Mouse (Mus musculus) neutrophil, adult 59 days (primary cell): ENCODE measurements around the gene Olfr876. TPM values are rescaled to one million over a fixed set of nuclear protein-coding genes. Genes with fewer than 3 reads are reported as not detected.

Source experiments
- total RNA-seq, 2 experiments: library from RNA; stranded (reverse); gene quantifications; 1 replicate in 1 of 2; 2 replicates in 1 of 2; pipeline ENCODE4 v1.2.4; 2023

Gene Olfr876
- not detected for total RNA-seq

GRCm38 (mm10) chr9:37802731-37803130, at the start of gene Olfr876:
TSS of gene Olfr876 (plus strand) at chr9:37803031.

DNA sequence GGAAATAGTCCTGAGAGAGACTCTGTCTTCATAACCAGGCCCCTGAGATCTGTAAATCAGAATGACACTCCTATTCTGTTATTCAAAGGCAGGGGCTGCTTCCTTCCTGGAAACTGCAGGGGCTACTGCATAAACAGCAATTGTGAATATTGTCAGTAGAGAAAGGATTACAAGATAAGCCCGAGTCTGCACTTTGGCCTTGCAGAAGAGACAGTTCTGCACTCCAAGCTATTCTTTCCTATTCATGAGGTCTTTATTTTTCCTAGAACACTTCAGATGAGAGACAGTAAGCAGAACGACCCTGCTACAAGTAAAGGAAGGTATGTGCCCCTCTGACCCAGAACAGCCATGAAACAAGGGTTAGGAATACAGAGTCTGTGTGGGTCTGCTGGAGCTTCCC, 31.1 kb upstream of the Olfr876 start, which contains the start of gene Olfr875:
TSS of gene Olfr875 (plus strand) at position 99 of the 400 bp plus-strand sequence.

GRCm38 (mm10) chr9:37853969-37854368, 51.1 kb downstream of the Olfr876 start, which contains the start of gene Olfr877:
TSS of gene Olfr877 (plus strand) at chr9:37854269.

Other genes with a start within 250 kb of the Olfr876 start
- 1 to 10 TPM; 3.5 to 4.4 TPM for gene Siae, start 247.3 kb upstream of the Olfr876 start, total RNA-seq
- not detected for gene Spa17, start 189.3 kb upstream of the Olfr876 start, total RNA-seq
- 10 to 100 TPM; 38.1 to 45.5 TPM for gene Tbrg1, start 145.7 kb upstream of the Olfr876 start, total RNA-seq
- not detected for gene Panx3, start 133.8 kb upstream of the Olfr876 start, total RNA-seq
- gene Olfr160, start 86.8 kb upstream of the Olfr876 start, total RNA-seq, result not detected
- not detected for gene Olfr874, start 57.9 kb upstream of the Olfr876 start, total RNA-seq
- gene Olfr875, start 31.2 kb upstream of the Olfr876 start, total RNA-seq, result not detected
- not detected for gene Olfr877, start 51.2 kb downstream of the Olfr876 start, total RNA-seq
- gene Olfr145, start 93.7 kb downstream of the Olfr876 start, total RNA-seq, result not detected
- not detected for gene Olfr878, start 114.8 kb downstream of the Olfr876 start, total RNA-seq
- not detected for gene Olfr881, start 188.8 kb downstream of the Olfr876 start, total RNA-seq
- gene Olfr883, start 222.8 kb downstream of the Olfr876 start, total RNA-seq, result not detected
- gene Olfr884, start 243.5 kb downstream of the Olfr876 start, total RNA-seq, result not detected